Mouse (Mus musculus) liver, adult 2 months (tissue): Measurements from ENCODE around the gene Gjc3.

Source experiments
- CTCF ChIP-seq: fragments of 200-500 bp; IDR thresholded peaks from 2 replicates; pipeline ENCODE4 v1.5.1; 2011; ENCODE audit warnings: low read depth, low read length, control low read depth
- POLR2A ChIP-seq: fragments of 200-500 bp; IDR thresholded peaks from 2 replicates; pipeline ENCODE4 v1.6.1; 2011; ENCODE audit warnings: low read length, control low read depth; ENCODE audit not compliant: insufficient read depth; ENCODE audit errors: extremely low read depth

DNA sequence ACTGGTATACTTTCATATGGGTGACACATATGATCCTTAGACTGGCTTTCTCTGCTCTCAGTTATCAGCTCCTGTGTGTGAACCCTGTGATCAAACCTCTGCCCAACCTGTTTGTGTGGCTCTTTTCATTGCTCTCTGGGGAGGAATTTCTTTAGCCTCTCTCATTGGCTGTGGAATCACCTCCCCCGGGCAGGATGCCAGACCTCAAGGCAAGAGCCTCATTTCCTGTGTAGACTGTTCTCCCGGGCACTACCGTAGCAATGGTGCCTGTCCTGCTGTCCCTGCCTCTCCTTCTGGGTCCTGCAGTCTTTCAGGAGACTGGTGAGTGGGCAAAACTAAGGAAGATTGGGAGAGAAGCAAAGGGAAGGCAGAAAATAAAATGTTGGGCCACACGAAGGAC is 18.4 kb upstream of the Gjc3 start, which contains the start of gene Azgp1:
- TF ChIP-seq CTCF (no peak), POLR2A (peak; percentile 95)
